Mouse (Mus musculus) liver, adult 2 months (tissue): ENCODE data around the gene Frat1.
"Not testable (repeated sequence)": the region's sequence is repeated elsewhere in the genome, so short reads cannot be mapped to it uniquely, and the experiment has no call there.

Experiments used
- CTCF ChIP-seq: fragments of 200-500 bp; IDR thresholded peaks from 2 replicates; pipeline ENCODE4 v1.5.1; 2011; ENCODE audit warnings: low read depth, low read length, control low read depth
- POLR2A ChIP-seq: fragments of 200-500 bp; IDR thresholded peaks from 2 replicates; pipeline ENCODE4 v1.6.1; 2011; ENCODE audit warnings: low read length, control low read depth; ENCODE audit not compliant: insufficient read depth; ENCODE audit errors: extremely low read depth

GRCm38 (mm10) chr19:41847614-41847991 is 17.8 kb downstream of the Frat1 start:
- not testable (repeated sequence) for TF ChIP-seq POLR2A, CTCF
